ENCODE assay signal across 12 mouse cellular contexts in genomic region chr17:71301413-71301812, GRCm38 (mm10).
"Had no signal": no experiment of that assay in that cellular context is flagged by ENCODE, and none has a peak within 500 bp of the region (broad histone marks: within the 10 kb centered on the region; RNA-seq: fewer than 3 reads in every experiment).

No protein-coding gene starts in this region.

- H3K4me3 ChIP-seq: liver, embryonic 15.5 days; midbrain, embryonic 13.5 days had no signal

- H3K4me1 ChIP-seq: midbrain, embryonic 13.5 days had no signal

- H3K9ac ChIP-seq: liver, embryonic 15.5 days; midbrain, embryonic 13.5 days had no signal

- DNase-seq: kidney, adult 8-10 months; kidney, postnatal 36 days; lung, adult 2 months; lung, postnatal 36 days; right cerebral cortex, adult 18-20 months; right cerebral cortex, postnatal 25 days; thymus, postnatal 36 days had no signal

- H3K4me2 ChIP-seq: liver, embryonic 15.5 days; midbrain, embryonic 13.5 days had no signal

- ATAC-seq: intestine, postnatal 0 days; lung, postnatal 0 days; midbrain, embryonic 13.5 days had no signal

- H3K9me3 ChIP-seq: liver, embryonic 15.5 days; midbrain, embryonic 13.5 days had no signal

- H3K27ac ChIP-seq: kidney, postnatal 0 days; midbrain, embryonic 13.5 days had no signal

- H3K36me3 ChIP-seq: liver, embryonic 15.5 days; midbrain, embryonic 13.5 days had no signal

- H3K27me3 ChIP-seq: liver, embryonic 15.5 days; midbrain, embryonic 13.5 days had no signal
